Mouse (Mus musculus): ENCODE data around the gene Ankrd34b. TPM values are rescaled to one million over a fixed set of nuclear protein-coding genes. Genes with fewer than 3 reads are reported as not detected.

Ankrd34b gene
- 10 to 100 TPM; 12.7 to 14.0 TPM for total RNA-seq (2021)
- long read RNA-seq, experiment 1, result 0 reads
- long read RNA-seq, experiment 2, result 0 reads

- DNase-seq (ENCODE audit: low spot score in 2 of 2), result peak; percentile 21 to 31
- H3K27ac ChIP-seq, result peak within 1 kb of the TSS; percentile 46; the same call in 1 of the 2 replicates
Measured at GRCm38 (mm10) chr13:92425758-92426264, at the start of gene Ankrd34b. TSS of gene Ankrd34b (plus strand) at chr13:92425896.

GRCm38 (mm10) chr13:92387367-92387766 is 38.3 kb upstream of the Ankrd34b start:
- Histone ChIP-seq H3K4me3 (no peak overlapping the region), H3K27ac (no peak overlapping the region)
- no peak for DNase-seq (ENCODE audit: low spot score in 2 of 2)
- TF ChIP-seq CTCF (conservative IDR thresholded peaks at IDR 0.05), result no peak

More at GRCm38 (mm10) chr13:92425758-92426264, at the start of gene Ankrd34b:
- TF ChIP-seq CTCF (conservative IDR thresholded peaks at IDR 0.05), result no peak
- peak within 1 kb of the TSS; percentile 68 for H3K4me3 ChIP-seq

- DNase-seq (ENCODE audit: low spot score in 2 of 2), result no peak
- Histone ChIP-seq H3K4me3 (no peak overlapping the region), H3K27ac (no peak overlapping the region)
- no peak for TF ChIP-seq CTCF (conservative IDR thresholded peaks at IDR 0.05)
Measured at GRCm38 (mm10) chr13:92393047-92393661, 32.5 kb upstream of the Ankrd34b start.

- DNase-seq (ENCODE audit: low spot score in 2 of 2), result no peak
- no peak for TF ChIP-seq CTCF (conservative IDR thresholded peaks at IDR 0.05)
- H3K27ac ChIP-seq, result no peak overlapping the region
- no peak overlapping the region for H3K4me3 ChIP-seq
Measured at GRCm38 (mm10) chr13:92398491-92399384, 27.0 kb upstream of the Ankrd34b start.

GRCm38 (mm10) chr13:92402063-92402462 is 23.6 kb upstream of the Ankrd34b start:
- no peak for TF ChIP-seq CTCF (conservative IDR thresholded peaks at IDR 0.05)
- no peak overlapping the region for H3K27ac ChIP-seq
- no peak for DNase-seq (ENCODE audit: low spot score in 2 of 2)
- H3K4me3 ChIP-seq, result no peak overlapping the region

GRCm38 (mm10) chr13:92403496-92403895 is 22.2 kb upstream of the Ankrd34b start:
- Histone ChIP-seq H3K27ac (no peak overlapping the region), H3K4me3 (no peak overlapping the region)
- no peak for DNase-seq (ENCODE audit: low spot score in 2 of 2)
- TF ChIP-seq CTCF (conservative IDR thresholded peaks at IDR 0.05), result no peak

GRCm38 (mm10) chr13:92410486-92410885 is 15.2 kb upstream of the Ankrd34b start:
- no peak for DNase-seq (ENCODE audit: low spot score in 2 of 2)
- Histone ChIP-seq H3K27ac (no peak overlapping the region), H3K4me3 (no peak overlapping the region)
- no peak for TF ChIP-seq CTCF (conservative IDR thresholded peaks at IDR 0.05)

- Histone ChIP-seq H3K27ac (no peak overlapping the region), H3K4me3 (no peak overlapping the region)
- no peak for DNase-seq (ENCODE audit: low spot score in 2 of 2)
- TF ChIP-seq CTCF (conservative IDR thresholded peaks at IDR 0.05), result no peak
Measured at GRCm38 (mm10) chr13:92419630-92420029, 6.1 kb upstream of the Ankrd34b start.

- no peak for TF ChIP-seq CTCF (conservative IDR thresholded peaks at IDR 0.05)
- DNase-seq (ENCODE audit: low spot score in 2 of 2), result no peak
- Histone ChIP-seq H3K4me3 (no peak overlapping the region), H3K27ac (no peak overlapping the region)
Measured at GRCm38 (mm10) chr13:92423711-92424110, 2.0 kb upstream of the Ankrd34b start.

- peak in 1 of 2 experiments; percentile 2 for DNase-seq (ENCODE audit: low spot score in 2 of 2)
- TF ChIP-seq CTCF (conservative IDR thresholded peaks at IDR 0.05), result no peak
- H3K4me3 ChIP-seq, result peak overlapping the region; percentile 68
- peak overlapping the region; percentile 46; the same call in 1 of the 2 replicates for H3K27ac ChIP-seq
Measured at GRCm38 (mm10) chr13:92426294-92427051, 777 bp downstream of the Ankrd34b start.

- Histone ChIP-seq H3K4me3 (peak overlapping the region; percentile 68), H3K27ac (no peak overlapping the region)
- TF ChIP-seq CTCF (conservative IDR thresholded peaks at IDR 0.05), result no peak
- DNase-seq (ENCODE audit: low spot score in 2 of 2), result no peak
Measured at GRCm38 (mm10) chr13:92427351-92427855, 1.7 kb downstream of the Ankrd34b start.

- TF ChIP-seq CTCF (conservative IDR thresholded peaks at IDR 0.05), result no peak
- DNase-seq (ENCODE audit: low spot score in 2 of 2), result no peak
- Histone ChIP-seq H3K4me3 (no peak overlapping the region), H3K27ac (no peak overlapping the region)
Measured at GRCm38 (mm10) chr13:92438656-92439055, 13.0 kb downstream of the Ankrd34b start.
